Mouse (Mus musculus): ENCODE data around the gene 4930404N11Rik. TPM values are rescaled to one million over a fixed set of nuclear protein-coding genes. Genes with fewer than 3 reads are reported as not detected.

4930404N11Rik gene
- total and polyA plus RNA-seq, 3 experiments, result 0.52 to 1.2 TPM; not detected in 1

DNA sequence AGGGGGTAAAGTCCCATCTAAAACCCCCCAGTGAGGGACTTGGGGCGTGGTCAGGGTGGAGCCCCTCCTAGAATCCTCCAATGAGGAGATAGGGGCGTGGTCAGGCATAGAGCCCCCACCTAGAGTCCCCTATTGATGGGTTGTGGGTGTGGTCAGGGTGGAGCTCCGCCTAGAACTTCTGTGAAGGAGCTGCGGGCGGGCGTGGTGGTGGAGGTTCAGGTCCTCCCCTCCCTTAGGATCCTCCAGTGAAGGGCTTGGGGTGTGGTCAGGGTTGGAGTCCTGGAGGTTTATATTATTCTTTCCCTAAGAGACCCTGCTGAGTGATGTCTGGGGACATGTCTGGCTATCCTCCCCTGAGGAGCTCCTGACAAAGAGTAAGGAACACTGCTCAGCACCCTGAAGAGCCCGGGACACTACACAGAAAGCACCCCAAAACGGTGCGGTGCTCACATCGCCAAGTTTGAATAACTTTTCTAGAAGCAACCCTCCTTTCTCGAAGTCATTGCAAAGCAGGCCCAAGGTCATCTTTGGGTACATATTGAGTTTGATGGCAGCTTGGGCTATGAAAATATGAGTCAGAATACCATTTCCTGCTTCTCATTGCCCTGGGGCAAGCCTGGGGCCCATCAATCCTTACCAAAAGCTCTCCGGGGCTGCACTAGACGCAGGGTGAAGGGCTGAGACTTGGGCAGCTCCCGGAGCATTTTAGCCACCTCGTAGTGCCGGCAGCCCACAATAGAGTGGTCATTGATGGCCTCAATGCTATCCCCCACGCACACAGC lies 24.9 kb downstream of the 4930404N11Rik start:
- TF ChIP-seq CTCF (IDR thresholded peaks at IDR 0.05; ENCODE audit: low read depth, low read length), result no peak
- H3K36me3 ChIP-seq (replicated peaks), result peaks cover 7% of the 10 kb centered on the region
- ATAC-seq (ENCODE audit: extremely low read depth, insufficient number of reproducible peaks, low FRiP score, poor library complexity, severe bottlenecking), result no peak
- peaks cover 33% of the 10 kb centered on the region for H3K4me1 ChIP-seq (ENCODE audit: insufficient read depth, low read depth, low read length)
- no peak for DNase-seq (ENCODE audit: low spot score)
- no peak overlapping the region for H3K4me3 ChIP-seq (ENCODE audit: low read depth, low read length)
- H3K27me3 ChIP-seq (ENCODE audit: insufficient read depth, low read length), result peaks cover 42% of the 10 kb centered on the region
- H3K9me3 ChIP-seq (replicated peaks), result peaks cover 11% of the 10 kb centered on the region; the same call in 1 of the 2 replicates

DNA sequence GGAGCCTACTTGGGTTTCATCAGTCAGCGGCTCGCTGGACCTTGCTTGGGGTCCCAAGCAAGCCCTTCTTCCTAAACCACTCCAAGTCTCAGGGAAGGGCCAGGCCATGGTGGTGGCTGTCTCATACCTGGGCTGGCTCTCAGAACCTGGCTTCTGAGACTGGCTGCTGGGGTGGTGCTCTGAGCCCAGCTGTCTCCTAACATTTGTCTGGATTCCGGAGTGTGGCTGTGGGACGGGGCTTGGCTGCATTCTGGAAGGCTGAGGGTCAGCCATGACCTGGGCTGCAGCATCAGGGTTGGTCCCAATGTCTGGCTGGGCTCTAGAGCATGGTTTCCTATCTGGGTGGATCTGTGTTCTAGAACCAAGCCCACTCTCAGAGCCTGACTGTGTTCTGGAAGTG lies 29.1 kb downstream of the 4930404N11Rik start:
- Histone ChIP-seq H3K27me3 (ENCODE audit: insufficient read depth, low read length) (peaks cover 47% of the 10 kb centered on the region), H3K36me3 (replicated peaks) (no peaks in the 10 kb centered on the region), H3K4me3 (ENCODE audit: low read depth, low read length) (no peak overlapping the region), H3K4me1 (ENCODE audit: insufficient read depth, low read depth, low read length) (peaks cover 28% of the 10 kb centered on the region), H3K9me3 (replicated peaks) (0 out of 2 replicates have a peak, but pooled peaks cover 3% of the 10 kb centered on the region)
- ATAC-seq (ENCODE audit: extremely low read depth, insufficient number of reproducible peaks, low FRiP score, poor library complexity, severe bottlenecking) (no peak), DNase-seq (ENCODE audit: low spot score) (no peak)
- TF ChIP-seq GATA2 (IDR thresholded peaks at IDR 0.05; ENCODE audit: borderline replicate concordance, low read depth, low read length) (no peak), CTCF (IDR thresholded peaks at IDR 0.05; ENCODE audit: low read depth, low read length) (no peak), GATA1 (IDR thresholded peaks at IDR 0.05; ENCODE audit: borderline replicate concordance, low read length) (no peak), TAL1 (conservative IDR thresholded peaks at IDR 0.05; ENCODE audit: low read depth, low read length) (no peak), POLR2AphosphoS5 (IDR thresholded peaks at IDR 0.05; ENCODE audit: insufficient replicate concordance, low read depth, low read length) (no peak)

DNA sequence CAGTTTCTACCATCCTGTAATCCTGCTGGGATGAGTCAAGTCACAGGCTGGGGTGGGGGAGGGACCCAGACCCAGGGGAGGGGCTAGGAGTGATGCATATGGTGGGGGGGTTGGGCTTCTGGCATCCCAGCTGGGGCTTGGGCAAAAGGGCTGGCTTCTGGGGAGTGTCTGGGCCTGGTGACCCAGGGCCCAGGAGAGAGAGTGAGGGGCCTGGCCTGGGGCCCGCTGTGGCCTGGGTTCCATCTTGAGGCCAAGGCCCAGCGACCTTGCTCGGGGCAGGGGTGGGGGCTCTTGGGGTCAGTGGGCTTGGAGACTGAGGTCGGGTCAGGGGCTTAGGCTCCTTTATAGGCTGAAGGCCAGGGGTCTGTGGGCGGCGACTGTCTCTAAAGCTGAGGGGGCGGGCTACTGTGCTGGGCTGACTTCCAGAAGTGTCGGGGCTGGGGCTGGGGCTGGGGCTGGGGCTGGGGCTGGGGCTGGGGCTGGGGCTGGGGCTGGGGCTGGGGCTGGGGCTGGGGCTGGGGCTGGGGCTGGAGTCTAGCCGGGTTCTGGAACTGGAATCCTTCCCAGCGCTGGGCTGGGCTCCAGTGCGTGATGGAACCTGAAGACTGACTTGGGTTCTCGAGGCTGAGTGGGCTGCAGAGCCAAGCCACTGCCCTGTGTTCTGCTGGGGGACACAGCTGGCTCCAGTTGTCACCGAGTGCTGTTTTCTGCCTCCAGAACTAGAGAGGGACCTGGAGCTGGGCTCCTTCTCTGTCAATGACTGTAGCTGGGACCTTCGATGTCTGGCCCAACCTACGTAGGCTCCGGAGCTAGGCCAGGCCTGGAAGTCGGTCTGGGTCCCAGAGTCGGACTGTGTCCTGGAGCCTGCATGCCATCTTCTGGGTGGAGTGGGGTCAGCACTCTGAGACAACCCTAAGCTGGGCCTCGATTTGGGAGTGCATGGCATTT lies 29.9 kb downstream of the 4930404N11Rik start:
- H3K9me3 ChIP-seq (replicated peaks), result 0 out of 2 replicates have a peak, but pooled peaks cover 3% of the 10 kb centered on the region
- DNase-seq (ENCODE audit: low spot score) (no peak), ATAC-seq (ENCODE audit: extremely low read depth, insufficient number of reproducible peaks, low FRiP score, poor library complexity, severe bottlenecking) (no peak)
- peaks cover 20% of the 10 kb centered on the region for H3K4me1 ChIP-seq (ENCODE audit: insufficient read depth, low read depth, low read length)
- TF ChIP-seq TAL1 (conservative IDR thresholded peaks at IDR 0.05; ENCODE audit: low read depth, low read length) (no peak), CTCF (IDR thresholded peaks at IDR 0.05; ENCODE audit: low read depth, low read length) (no peak), GATA1 (IDR thresholded peaks at IDR 0.05; ENCODE audit: borderline replicate concordance, low read length) (no peak), POLR2AphosphoS5 (IDR thresholded peaks at IDR 0.05; ENCODE audit: insufficient replicate concordance, low read depth, low read length) (no peak), GATA2 (IDR thresholded peaks at IDR 0.05; ENCODE audit: borderline replicate concordance, low read depth, low read length) (no peak)
- no peaks in the 10 kb centered on the region for H3K36me3 ChIP-seq (replicated peaks)
- H3K4me3 ChIP-seq (ENCODE audit: low read depth, low read length), result no peak overlapping the region
- peaks cover 47% of the 10 kb centered on the region for H3K27me3 ChIP-seq (ENCODE audit: insufficient read depth, low read length)

DNA sequence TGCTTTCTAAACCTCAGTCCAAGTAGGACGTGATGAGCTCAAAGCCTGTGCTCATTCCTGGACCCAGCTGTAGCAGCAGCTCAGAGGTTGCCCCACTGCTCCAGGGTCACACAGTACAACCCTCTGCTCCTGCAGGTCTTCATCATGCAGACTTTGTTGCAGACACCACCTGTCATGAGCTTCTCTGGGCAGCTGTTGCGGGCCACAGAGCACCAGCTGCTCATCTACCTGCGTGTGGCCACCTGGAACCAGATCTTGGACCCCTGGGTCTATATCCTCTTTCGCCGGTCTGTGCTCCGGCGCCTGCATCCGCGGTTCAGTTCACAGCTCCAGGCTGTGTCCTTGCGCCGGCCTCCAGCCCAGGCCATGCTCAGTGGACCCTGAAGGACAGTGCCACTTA lies 31.3 kb downstream of the 4930404N11Rik start:
- H3K9me3 ChIP-seq (replicated peaks), result 0 out of 2 replicates have a peak, but pooled peaks cover 3% of the 10 kb centered on the region
- ATAC-seq (ENCODE audit: extremely low read depth, insufficient number of reproducible peaks, low FRiP score, poor library complexity, severe bottlenecking) (no peak), DNase-seq (ENCODE audit: low spot score) (no peak)
- TF ChIP-seq POLR2AphosphoS5 (IDR thresholded peaks at IDR 0.05; ENCODE audit: insufficient replicate concordance, low read depth, low read length) (no peak), GATA1 (IDR thresholded peaks at IDR 0.05; ENCODE audit: borderline replicate concordance, low read length) (no peak), GATA2 (IDR thresholded peaks at IDR 0.05; ENCODE audit: borderline replicate concordance, low read depth, low read length) (no peak), CTCF (IDR thresholded peaks at IDR 0.05; ENCODE audit: low read depth, low read length) (no peak), TAL1 (conservative IDR thresholded peaks at IDR 0.05; ENCODE audit: low read depth, low read length) (no peak)
- H3K27me3 ChIP-seq (ENCODE audit: insufficient read depth, low read length), result peaks cover 52% of the 10 kb centered on the region
- H3K4me3 ChIP-seq (ENCODE audit: low read depth, low read length), result no peak overlapping the region
- H3K36me3 ChIP-seq (replicated peaks), result peaks cover 9% of the 10 kb centered on the region
- peaks cover 18% of the 10 kb centered on the region for H3K4me1 ChIP-seq (ENCODE audit: insufficient read depth, low read depth, low read length)

DNA sequence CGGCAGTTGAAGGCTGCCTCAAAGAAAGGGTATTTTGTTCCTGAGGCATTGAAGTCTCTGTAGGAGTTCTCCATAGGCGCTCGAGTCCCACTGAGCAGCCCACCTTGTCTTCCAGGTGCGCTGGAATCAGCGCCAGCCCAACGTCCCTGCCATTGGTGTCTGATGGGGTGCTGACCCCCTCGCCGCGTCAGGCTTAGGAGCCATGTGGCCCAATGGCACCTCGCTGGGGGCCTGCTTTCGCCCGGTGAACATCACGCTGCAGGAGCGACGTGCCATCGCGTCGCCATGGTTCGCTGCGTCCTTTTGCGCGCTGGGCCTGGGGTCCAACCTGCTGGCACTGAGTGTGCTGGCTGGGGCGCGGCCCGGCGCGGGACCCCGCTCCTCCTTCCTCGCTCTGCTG lies 33.3 kb downstream of the 4930404N11Rik start:
- no peak for DNase-seq (ENCODE audit: low spot score)
- Histone ChIP-seq H3K4me1 (ENCODE audit: insufficient read depth, low read depth, low read length) (peaks cover 30% of the 10 kb centered on the region), H3K36me3 (replicated peaks) (peaks cover 28% of the 10 kb centered on the region), H3K27me3 (ENCODE audit: insufficient read depth, low read length) (peaks cover 44% of the 10 kb centered on the region), H3K9me3 (replicated peaks) (no peaks in the 10 kb centered on the region), H3K4me3 (ENCODE audit: low read depth, low read length) (no peak overlapping the region)
- ATAC-seq (ENCODE audit: extremely low read depth, insufficient number of reproducible peaks, low FRiP score, poor library complexity, severe bottlenecking), result no peak
- TF ChIP-seq POLR2AphosphoS5 (IDR thresholded peaks at IDR 0.05; ENCODE audit: insufficient replicate concordance, low read depth, low read length), result no peak
- no peak for TF ChIP-seq TAL1 (conservative IDR thresholded peaks at IDR 0.05; ENCODE audit: low read depth, low read length)
- no peak for TF ChIP-seq GATA1 (IDR thresholded peaks at IDR 0.05; ENCODE audit: borderline replicate concordance, low read length)
- TF ChIP-seq GATA2 (IDR thresholded peaks at IDR 0.05; ENCODE audit: borderline replicate concordance, low read depth, low read length), result no peak
- no peak for TF ChIP-seq CTCF (IDR thresholded peaks at IDR 0.05; ENCODE audit: low read depth, low read length)

DNA sequence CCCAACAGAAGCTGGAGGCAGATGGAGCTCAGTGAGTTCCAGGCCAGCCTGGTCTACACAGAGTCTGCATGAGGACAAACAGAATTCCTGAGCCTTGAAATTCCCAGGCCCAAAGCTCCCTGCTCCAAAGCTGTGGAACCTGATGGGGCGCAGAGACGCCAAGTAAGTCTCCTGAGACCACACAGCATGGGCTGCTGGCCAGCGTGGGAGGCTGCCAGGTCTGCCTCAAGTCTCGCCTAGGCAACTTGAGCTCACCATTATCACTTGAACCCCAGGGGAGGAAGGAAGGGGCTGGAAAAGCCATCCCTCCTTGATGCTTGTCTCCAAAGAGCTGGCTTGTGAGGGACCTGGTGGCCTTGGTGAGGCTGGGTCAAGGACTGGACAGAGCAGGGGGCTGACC lies 35.6 kb downstream of the 4930404N11Rik start:
- ATAC-seq (ENCODE audit: extremely low read depth, insufficient number of reproducible peaks, low FRiP score, poor library complexity, severe bottlenecking) (no peak), DNase-seq (ENCODE audit: low spot score) (no peak)
- H3K9me3 ChIP-seq (replicated peaks), result no peaks in the 10 kb centered on the region
- H3K4me1 ChIP-seq (ENCODE audit: insufficient read depth, low read depth, low read length), result peaks cover 39% of the 10 kb centered on the region
- peaks cover 51% of the 10 kb centered on the region for H3K36me3 ChIP-seq (replicated peaks)
- no peak for TF ChIP-seq GATA1 (IDR thresholded peaks at IDR 0.05; ENCODE audit: borderline replicate concordance, low read length)
- TF ChIP-seq CTCF (IDR thresholded peaks at IDR 0.05; ENCODE audit: low read depth, low read length), result no peak
- no peak for TF ChIP-seq TAL1 (conservative IDR thresholded peaks at IDR 0.05; ENCODE audit: low read depth, low read length)
- TF ChIP-seq POLR2AphosphoS5 (IDR thresholded peaks at IDR 0.05; ENCODE audit: insufficient replicate concordance, low read depth, low read length), result no peak
- TF ChIP-seq GATA2 (IDR thresholded peaks at IDR 0.05; ENCODE audit: borderline replicate concordance, low read depth, low read length), result no peak
- H3K27me3 ChIP-seq (ENCODE audit: insufficient read depth, low read length), result peaks cover 25% of the 10 kb centered on the region
- no peak overlapping the region for H3K4me3 ChIP-seq (ENCODE audit: low read depth, low read length)
